Mouse (Mus musculus): ENCODE results near the gene Gstm4.

DNA sequence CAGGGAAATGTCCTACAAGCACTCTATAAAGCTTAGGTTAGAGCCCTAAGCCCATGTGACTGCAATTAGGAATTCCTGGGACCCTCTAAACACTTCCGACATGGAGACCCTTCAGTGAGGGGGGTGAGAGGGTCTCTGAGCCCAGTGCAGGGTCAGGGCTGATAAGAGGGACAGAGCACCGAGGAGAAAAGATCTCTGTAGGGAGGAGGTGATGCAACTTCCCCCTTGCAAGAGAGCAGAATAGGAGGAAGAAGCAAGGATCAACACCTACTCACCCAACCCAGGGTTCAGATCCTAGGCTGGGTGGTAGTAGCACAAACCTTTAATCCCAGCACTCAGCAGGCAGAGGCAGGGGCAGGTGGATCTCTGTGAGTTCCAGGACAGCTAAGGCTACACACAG lies 38.5 kb upstream of the Gstm4 start:
- TF ChIP-seq POLR2A (IDR thresholded peaks at IDR 0.05; ENCODE audit: insufficient read depth, low read length), result no peak
- TF ChIP-seq EP300 (IDR thresholded peaks at IDR 0.05; ENCODE audit: insufficient read depth, low read depth, low read length), result no peak
- TF ChIP-seq CTCF (IDR thresholded peaks at IDR 0.05; ENCODE audit: low read depth, low read length), result no peak
